ENCODE assay signal across 8 mouse cellular contexts in the genomic region with DNA sequence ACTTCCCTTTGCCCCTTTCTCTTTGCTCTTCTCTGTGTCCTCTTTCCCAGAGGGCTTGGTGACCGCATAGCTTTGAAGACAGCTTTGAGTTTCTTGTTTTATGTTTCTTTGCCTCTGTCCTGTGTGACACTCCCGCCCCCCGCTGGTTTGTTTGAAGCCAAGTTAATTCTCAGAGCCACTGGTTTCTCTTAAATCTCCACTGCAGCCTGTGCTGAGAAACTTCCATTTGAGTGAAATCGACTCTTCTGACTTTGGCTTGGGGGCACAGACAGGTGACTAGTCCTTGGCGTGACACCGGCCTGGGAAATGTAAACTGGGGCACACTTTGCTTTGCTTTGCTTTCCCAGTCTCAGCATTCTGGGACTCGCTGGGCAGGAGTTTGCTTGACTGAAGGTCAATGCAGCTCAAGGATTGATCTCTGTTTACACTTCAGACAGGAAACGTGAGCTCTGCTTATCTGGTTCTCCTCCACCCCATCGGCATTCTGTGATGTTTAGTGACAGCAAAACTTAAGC. TPM values are rescaled to one million over a fixed set of nuclear protein-coding genes. Genes with fewer than 3 reads are reported as not detected.
DNase-seq lines count a peak whose midpoint lies in the region; ATAC-seq and TF ChIP-seq lines count a peak whose summit lies in the region.

No protein-coding gene starts in this region.

- H3K4me2 ChIP-seq in hindbrain, embryonic 16.5 days (ENCODE audit: low read length) = no peak overlapping the region

- no peaks in the 10 kb centered on the region for H3K9me3 ChIP-seq in heart, embryonic 10.5 days
- H3K9me3 ChIP-seq in hindbrain, embryonic 16.5 days (ENCODE audit: control insufficient read depth, low read length) = no peaks in the 10 kb centered on the region

- no peak for TF ChIP-seq POLR2A in thymus, adult 2 months (IDR thresholded peaks at IDR 0.05; ENCODE audit: control insufficient read depth, extremely low read depth, insufficient read depth, low read length, poor library complexity)

- 0 out of 2 replicates have a peak, but pooled peaks have one; percentile 34 for ATAC-seq in hindbrain, embryonic 16.5 days

- H3K36me3 ChIP-seq in heart, embryonic 10.5 days = no peaks in the 10 kb centered on the region
- H3K36me3 ChIP-seq in hindbrain, embryonic 16.5 days (ENCODE audit: control insufficient read depth, insufficient read depth, low read length) = no peaks in the 10 kb centered on the region
- H3K36me3 ChIP-seq in thymus, adult 2 months (ENCODE audit: control insufficient read depth, insufficient read depth, low read length) = no peaks in the 10 kb centered on the region

- no peak overlapping the region for H3K9ac ChIP-seq in hindbrain, embryonic 16.5 days (ENCODE audit: low read depth, low read length)

- H3K27ac ChIP-seq in heart, embryonic 10.5 days = peak overlapping the region; percentile 67
- no peak overlapping the region for H3K27ac ChIP-seq in hindbrain, embryonic 16.5 days (ENCODE audit: low read depth, low read length)
- H3K27ac ChIP-seq in thymus, adult 2 months (ENCODE audit: control insufficient read depth, insufficient read depth, low read length) = no peak overlapping the region

- no peak for DNase-seq in heart, embryonic 10.5 days (ENCODE audit: low spot score)
- DNase-seq in heart, adult 8-10 months (ENCODE audit: low spot score) = no peak
- peak; percentile 72 for DNase-seq in embryo, embryonic 10.5 days (ENCODE audit: low spot score)
- peak; percentile 47 for DNase-seq in lung, postnatal 10 days
- no peak for DNase-seq in testis, postnatal 14 days (ENCODE audit: low spot score)
- DNase-seq in ovary, postnatal 14 days (ENCODE audit: low spot score) = no peak
- no peak for DNase-seq in thymus, adult 2 months

- 0 out of 2 replicates have a peak, but pooled peaks cover 3% of the 10 kb centered on the region for H3K27me3 ChIP-seq in heart, embryonic 10.5 days (ENCODE audit: insufficient read depth, poor library complexity, severe bottlenecking)
- no peaks in the 10 kb centered on the region for H3K27me3 ChIP-seq in hindbrain, embryonic 16.5 days (replicated peaks; ENCODE audit: control insufficient read depth, insufficient read depth, low read length)
- no peaks in the 10 kb centered on the region for H3K27me3 ChIP-seq in thymus, adult 2 months (ENCODE audit: control insufficient read depth, insufficient read depth, low read length)

- peak overlapping the region; percentile 29; the same call in 1 of the 2 replicates for H3K4me3 ChIP-seq in heart, embryonic 10.5 days
- H3K4me3 ChIP-seq in hindbrain, embryonic 16.5 days (ENCODE audit: low read length) = no peak overlapping the region
- no peak overlapping the region for H3K4me3 ChIP-seq in thymus, adult 2 months (ENCODE audit: control insufficient read depth, insufficient read depth, low read length)

- no peak for TF ChIP-seq CTCF in thymus, adult 2 months (IDR thresholded peaks at IDR 0.05; ENCODE audit: borderline replicate concordance, control insufficient read depth, extremely low read depth, insufficient read depth, low read length, poor library complexity)

- WGBS in heart, embryonic 10.5 days = 6% methylated on average over 9 of the region's 9 CpGs
- WGBS in hindbrain, embryonic 16.5 days = 19% methylated on average over 9 of the region's 9 CpGs
- WGBS in thymus, adult 2 months = 30% methylated on average over 9 of the region's 9 CpGs

- H3K4me1 ChIP-seq in heart, embryonic 10.5 days = peaks cover 29% of the 10 kb centered on the region
- H3K4me1 ChIP-seq in hindbrain, embryonic 16.5 days (ENCODE audit: control insufficient read depth, insufficient read depth, low read depth, low read length) = peaks cover 11% of the 10 kb centered on the region
- H3K4me1 ChIP-seq in thymus, adult 2 months (replicated peaks; ENCODE audit: control insufficient read depth, insufficient read depth, low read length) = 0 out of 2 replicates have a peak, but pooled peaks cover 2% of the 10 kb centered on the region

RNA-seq across cellular contexts. Expression of gene Gm10645, which starts 12.3 kb away (rescaled TPM):
- 0.65 and 1.2 TPM in 2 replicates for polyA plus RNA-seq in heart, embryonic 10.5 days (2016; fragmentation: Nextera tagmentation; extraction: Ambion mirVana)
- total RNA-seq in heart, adult 8-10 months (2022) = not detected
- 6.9 and 7.2 TPM in 2 replicates for polyA plus RNA-seq in hindbrain, embryonic 16.5 days (2015; fragmentation: Nextera tagmentation; extraction: Ambion mirVana)
- polyA plus RNA-seq in thymus, adult 2 months (2012; rRNA removed) = 0.86 and 1.3 TPM in 2 replicates

RNA-seq across cellular contexts. Expression of gene Tbc1d9, which starts 13.1 kb away (rescaled TPM):
- 0.90 and 1.00 TPM in 2 replicates for polyA plus RNA-seq in heart, embryonic 10.5 days (2016; fragmentation: Nextera tagmentation; extraction: Ambion mirVana)
- total RNA-seq in heart, adult 8-10 months (2022) = 1 to 10 TPM; 1.9 to 3.7 (median 2.8) TPM
- polyA plus RNA-seq in hindbrain, embryonic 16.5 days (2015; fragmentation: Nextera tagmentation; extraction: Ambion mirVana) = 16.2 and 16.5 TPM in 2 replicates
- 11.9 and 12.6 TPM in 2 replicates for polyA plus RNA-seq in thymus, adult 2 months (2012; rRNA removed)

Comparison
In these comparisons a context has a peak if more than half of its experiments do, and no peak if none do; other contexts are left out.
1. DNase-seq: peak in embryo, embryonic 10.5 days (single experiment) and lung, postnatal 10 days (single experiment); none in heart, embryonic 10.5 days (single experiment), heart, adult 8-10 months (single experiment), testis, postnatal 14 days (single experiment), ovary, postnatal 14 days (single experiment) and thymus, adult 2 months (single experiment).